11 mouse cellular contexts compared by ENCODE assay signal in genomic region chr2:122149316-122149715, GRCm38 (mm10). TPM values are rescaled to one million over a fixed set of nuclear protein-coding genes. Genes with fewer than 3 reads are reported as not detected.
A peak's percentile ranks its signal among the peaks of the same experiment; 100 is the strongest.
DNase-seq lines count a peak whose midpoint lies in the region; ATAC-seq and TF ChIP-seq lines count a peak whose summit lies in the region.
"Had no signal": no experiment of that assay in that cellular context is flagged by ENCODE, and none has a peak within 500 bp of the region (broad histone marks: within the 10 kb centered on the region; RNA-seq: fewer than 3 reads in every experiment).

No protein-coding gene starts in this region.

- 0 out of 2 replicates have a peak, but pooled peaks cover 10% of the 10 kb centered on the region for H3K36me3 ChIP-seq in kidney, postnatal 0 days (ENCODE audit: insufficient read depth, low read length)
- H3K36me3 ChIP-seq in embryonic facial prominence, embryonic 14.5 days (ENCODE audit: control insufficient read depth, insufficient read depth, low read length) = peaks cover 7% of the 10 kb centered on the region; the same call in 1 of the 2 replicates
- peaks cover 43% of the 10 kb centered on the region for H3K36me3 ChIP-seq in macrophage (ENCODE audit: inconsistent target)

- peak; percentile 40 to 46 for DNase-seq in adrenal gland, postnatal 36 days
- no peak for DNase-seq in adrenal gland, postnatal 25 days
- DNase-seq in kidney, postnatal 0 days (ENCODE audit: low spot score) = no peak
- DNase-seq in kidney, adult 9 months = no peak
- no peak for DNase-seq in embryonic facial prominence, embryonic 14.5 days (ENCODE audit: low spot score)
- DNase-seq in ovary, adult 18-20 months (ENCODE audit: low spot score) = no peak
- DNase-seq in embryo, embryonic 10 days (ENCODE audit: low spot score) = no peak

- peak overlapping the region; percentile 68; the same call in 1 of the 2 replicates for H3K4me3 ChIP-seq in kidney, postnatal 0 days (replicated peaks; ENCODE audit: low read depth, low read length)
- no peak overlapping the region for H3K4me3 ChIP-seq in embryonic facial prominence, embryonic 14.5 days (ENCODE audit: low read depth, low read length)
- H3K4me3 ChIP-seq in macrophage (ENCODE audit: inconsistent target) = peak overlapping the region; percentile 95

- peak overlapping the region; percentile 83 for H3K4me2 ChIP-seq in kidney, postnatal 0 days (ENCODE audit: low read length)
- peak overlapping the region; percentile 65 for H3K4me2 ChIP-seq in embryonic facial prominence, embryonic 14.5 days (ENCODE audit: low read depth, low read length)

- WGBS in kidney, postnatal 0 days = 95% methylated on average over 6 of the region's 6 CpGs
- WGBS in embryonic facial prominence, embryonic 14.5 days = 93% methylated on average over 6 of the region's 6 CpGs
- WGBS in macrophage (ENCODE audit: missing documents) = 14% methylated on average over 6 of the region's 6 CpGs

- no peak for ATAC-seq in kidney, postnatal 0 days (replicated peaks; ENCODE audit: low FRiP score, low read depth)
- no peak for ATAC-seq in embryonic facial prominence, embryonic 14.5 days (ENCODE audit: low read depth)
- ATAC-seq: forebrain, embryonic 16.5 days had no signal

- no peak overlapping the region for H3K27ac ChIP-seq in kidney, postnatal 0 days
- H3K27ac ChIP-seq in embryonic facial prominence, embryonic 14.5 days (replicated peaks; ENCODE audit: low read depth, low read length) = no peak overlapping the region
- H3K27ac ChIP-seq in macrophage = peak overlapping the region; percentile 97
- H3K27ac ChIP-seq: left cerebral cortex, adult 2 months had no signal

- peaks cover 63% of the 10 kb centered on the region for H3K79me2 ChIP-seq in macrophage (ENCODE audit: inconsistent target)

- H3K9me3 ChIP-seq in kidney, postnatal 0 days (replicated peaks; ENCODE audit: low read length) = no peaks in the 10 kb centered on the region
- no peaks in the 10 kb centered on the region for H3K9me3 ChIP-seq in embryonic facial prominence, embryonic 14.5 days (ENCODE audit: control insufficient read depth, low read length)

- H3K4me1 ChIP-seq in kidney, postnatal 0 days (replicated peaks; ENCODE audit: insufficient read depth, low read length) = peaks cover 4% of the 10 kb centered on the region; the same call in 1 of the 2 replicates
- 0 out of 2 replicates have a peak, but pooled peaks cover 5% of the 10 kb centered on the region for H3K4me1 ChIP-seq in embryonic facial prominence, embryonic 14.5 days (ENCODE audit: control insufficient read depth, insufficient read depth, low read length)

- no peak overlapping the region for H3K9ac ChIP-seq in kidney, postnatal 0 days (ENCODE audit: low read depth, low read length)
- H3K9ac ChIP-seq in embryonic facial prominence, embryonic 14.5 days (ENCODE audit: low read depth, low read length) = no peak overlapping the region

- H3K27me3 ChIP-seq in kidney, postnatal 0 days (ENCODE audit: insufficient read depth, low read length) = no peaks in the 10 kb centered on the region
- no peaks in the 10 kb centered on the region for H3K27me3 ChIP-seq in embryonic facial prominence, embryonic 14.5 days (replicated peaks; ENCODE audit: control insufficient read depth, insufficient read depth, low read length)

- no peak for TF ChIP-seq CTCF in kidney, postnatal 0 days (IDR thresholded peaks at IDR 0.05; ENCODE audit: low read depth)

RNA-seq across cellular contexts. Expression of gene B2m, which starts 1.8 kb away (rescaled TPM):
- total RNA-seq in adrenal gland, postnatal 36 days (2021) = 100 to 1,000 TPM; 632 to 981 TPM
- 468 and 486 TPM in 2 replicates for total RNA-seq in adrenal gland, postnatal 25 days (2021)
- polyA plus RNA-seq in kidney, postnatal 0 days (2015; fragmentation: Nextera tagmentation; extraction: Ambion mirVana) = 437 and 500 TPM in 2 replicates
- 353 and 386 TPM in 2 replicates for polyA plus RNA-seq in embryonic facial prominence, embryonic 14.5 days (2014; fragmentation: Nextera tagmentation; extraction: Ambion mirVana)
- total RNA-seq in macrophage (2018; cell fraction: chromatin; rRNA removed) = 100 to 1,000 TPM; 129 to 428 (median 238) TPM
- over 10,000 TPM in 11 of 26 experiments, 1,000 to 10,000 TPM in 15; 6,005 to 14,077 (median 8,481) TPM for total RNA-seq in macrophage (2018; cell fraction: cytosol; rRNA removed)
- 1,000 to 10,000 TPM in 24 of 26 experiments, 100 to 1,000 TPM in 2; 695 to 5,289 (median 2,340) TPM for total RNA-seq in macrophage (2018; cell fraction: nucleus; rRNA removed)
- 8,759 to 13,911 TPM (median 12,544 TPM) in 3 replicates for polyA plus RNA-seq in macrophage (2018)

RNA-seq across cellular contexts. Expression of gene Trim69, which starts 11.2 kb away (rescaled TPM):
- total RNA-seq in adrenal gland, postnatal 36 days (2021) = under 1 TPM; 0.16 to 0.17 TPM
- total RNA-seq in adrenal gland, postnatal 25 days (2021) = not detected in 2 replicates
- not detected in 2 replicates for polyA plus RNA-seq in kidney, postnatal 0 days (2015; fragmentation: Nextera tagmentation; extraction: Ambion mirVana)
- 0.10 TPM in 1 of 2 replicates, not detected in the other for polyA plus RNA-seq in embryonic facial prominence, embryonic 14.5 days (2014; fragmentation: Nextera tagmentation; extraction: Ambion mirVana)
- total RNA-seq in macrophage (2018; cell fraction: chromatin; rRNA removed) = 1 to 10 TPM in 3 of 26 experiments, under 1 TPM in 15, not detected in 8; 0.40 to 1.2 (median 0.59) TPM
- under 1 TPM in 10 of 26 experiments, not detected in 16; 0.07 to 0.18 (median 0.14) TPM for total RNA-seq in macrophage (2018; cell fraction: cytosol; rRNA removed)
- total RNA-seq in macrophage (2018; cell fraction: nucleus; rRNA removed) = 1 to 10 TPM in 4 of 26 experiments, under 1 TPM in 14, not detected in 8; 0.23 to 3.9 (median 0.67) TPM
- 0.07 to 0.12 TPM in 2 of 3 replicates, not detected in the other for polyA plus RNA-seq in macrophage (2018)
- total RNA-seq: left cerebral cortex, adult 2 months had no signal
- polyA plus RNA-seq: forebrain, embryonic 16.5 days; kidney, adult 2 months had no signal

RNA-seq across cellular contexts. Expression of gene Spg11, which starts 31.1 kb away (rescaled TPM):
- 10 to 100 TPM; 18.4 to 20.5 TPM for total RNA-seq in adrenal gland, postnatal 36 days (2021)
- 20.1 and 22.6 TPM in 2 replicates for total RNA-seq in adrenal gland, postnatal 25 days (2021)
- polyA plus RNA-seq in kidney, postnatal 0 days (2015; fragmentation: Nextera tagmentation; extraction: Ambion mirVana) = 6.0 TPM in 2 replicates
- 9.3 and 9.8 TPM in 2 replicates for polyA plus RNA-seq in embryonic facial prominence, embryonic 14.5 days (2014; fragmentation: Nextera tagmentation; extraction: Ambion mirVana)
- 100 to 1,000 TPM in 15 of 26 experiments, 10 to 100 TPM in 11; 29.8 to 172 (median 109) TPM for total RNA-seq in macrophage (2018; cell fraction: chromatin; rRNA removed)
- 10 to 100 TPM; 22.1 to 40.1 (median 33.4) TPM for total RNA-seq in macrophage (2018; cell fraction: cytosol; rRNA removed)
- 10 to 100 TPM; 34.1 to 97.6 (median 68.8) TPM for total RNA-seq in macrophage (2018; cell fraction: nucleus; rRNA removed)
- 19.6 to 24.9 TPM (median 23.6 TPM) in 3 replicates for polyA plus RNA-seq in macrophage (2018)

RNA-seq across cellular contexts. Expression of gene Patl2, which starts 36.7 kb away (rescaled TPM):
- not detected for total RNA-seq in adrenal gland, postnatal 36 days (2021)
- total RNA-seq in adrenal gland, postnatal 25 days (2021) = not detected in 2 replicates
- 0.04 and 0.06 TPM in 2 replicates for polyA plus RNA-seq in kidney, postnatal 0 days (2015; fragmentation: Nextera tagmentation; extraction: Ambion mirVana)
- 0.08 TPM in 1 of 2 replicates, not detected in the other for polyA plus RNA-seq in embryonic facial prominence, embryonic 14.5 days (2014; fragmentation: Nextera tagmentation; extraction: Ambion mirVana)
- under 1 TPM in 18 of 26 experiments, not detected in 8; 0.28 to 0.65 (median 0.45) TPM for total RNA-seq in macrophage (2018; cell fraction: chromatin; rRNA removed)
- total RNA-seq in macrophage (2018; cell fraction: cytosol; rRNA removed) = 1 to 10 TPM in 1 of 26 experiments, under 1 TPM in 25; 0.30 to 1.0 (median 0.58) TPM
- 1 to 10 TPM in 6 of 26 experiments, under 1 TPM in 18, not detected in 2; 0.17 to 1.6 (median 0.72) TPM for total RNA-seq in macrophage (2018; cell fraction: nucleus; rRNA removed)
- 0.40 to 0.81 TPM in 2 of 3 replicates, not detected in the other for polyA plus RNA-seq in macrophage (2018)
- total RNA-seq: left cerebral cortex, adult 2 months had no signal
- polyA plus RNA-seq: forebrain, embryonic 16.5 days; kidney, adult 2 months had no signal

RNA-seq across cellular contexts. Expression of gene Terb2, which starts 36.8 kb away (rescaled TPM):
- not detected for total RNA-seq in adrenal gland, postnatal 36 days (2021)
- not detected in 2 replicates for total RNA-seq in adrenal gland, postnatal 25 days (2021)
- polyA plus RNA-seq in kidney, postnatal 0 days (2015; fragmentation: Nextera tagmentation; extraction: Ambion mirVana) = not detected in 2 replicates
- not detected in 2 replicates for polyA plus RNA-seq in embryonic facial prominence, embryonic 14.5 days (2014; fragmentation: Nextera tagmentation; extraction: Ambion mirVana)
- not detected for total RNA-seq in macrophage (2018; cell fraction: chromatin; rRNA removed)
- total RNA-seq in macrophage (2018; cell fraction: cytosol; rRNA removed) = not detected
- not detected for total RNA-seq in macrophage (2018; cell fraction: nucleus; rRNA removed)
- polyA plus RNA-seq in macrophage (2018) = not detected in 3 replicates
- total RNA-seq: left cerebral cortex, adult 2 months had no signal
- polyA plus RNA-seq: forebrain, embryonic 16.5 days; kidney, adult 2 months had no signal

Comparison
In these comparisons a context has a peak if more than half of its experiments do, and no peak if none do; other contexts are left out.
1. DNase-seq: peak in adrenal gland, postnatal 36 days (2 of 2); none in adrenal gland, postnatal 25 days (single experiment), kidney, postnatal 0 days (single experiment), kidney, adult 9 months (single experiment), embryonic facial prominence, embryonic 14.5 days (single experiment), ovary, adult 18-20 months (single experiment) and embryo, embryonic 10 days (single experiment).
2. RNA of gene B2m, which starts 1.8 kb away (polyA plus RNA-seq): 8,759 to 13,911 TPM in macrophage; 437 to 500 TPM in kidney, postnatal 0 days and 353 to 386 TPM in embryonic facial prominence, embryonic 14.5 days; every median in the first group is over 10 times any median in the second.